Mouse (Mus musculus) mouse trophoblast stem cell (cell line): ENCODE measurements around the gene Gm8879.
"Not testable (repeated sequence)": the region's sequence is repeated elsewhere in the genome, so short reads cannot be mapped to it uniquely, and the experiment has no call there.

Experiments used
- in situ Hi-C, 2 experiments: fragments of 300-500 bp; cut with MseI, MboI; formaldehyde crosslinking; loops; 2 replicates in 1 of 2; 3 replicates in 1 of 2; pipeline ENCODE4 v1.15.1; 2025

Gene Gm8879

DNA sequence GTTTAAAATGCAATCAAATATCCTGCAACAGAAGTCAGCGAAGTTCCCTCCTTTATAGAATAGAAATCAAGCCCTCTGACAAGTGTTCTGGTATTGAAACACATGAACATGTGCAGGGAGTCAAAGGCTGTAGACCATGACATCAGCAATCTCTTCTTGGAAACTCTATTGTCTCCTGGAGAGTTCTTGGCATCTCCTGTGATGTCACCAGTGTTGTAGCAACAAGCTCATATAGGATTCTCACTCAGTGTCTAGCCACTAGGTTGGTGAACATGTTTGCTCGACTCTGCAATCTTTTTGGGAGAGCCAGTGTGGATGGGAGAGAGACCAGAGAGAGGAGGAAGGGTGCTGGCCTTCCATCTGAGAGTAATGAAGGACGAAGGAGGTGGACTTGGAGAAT is at the start of gene Gm8879:
Gene Gm8879, plus strand, starts transcription at position 301 of the 400 bp plus-strand sequence.
- in situ Hi-C loops, result not testable (repeated sequence)

DNA sequence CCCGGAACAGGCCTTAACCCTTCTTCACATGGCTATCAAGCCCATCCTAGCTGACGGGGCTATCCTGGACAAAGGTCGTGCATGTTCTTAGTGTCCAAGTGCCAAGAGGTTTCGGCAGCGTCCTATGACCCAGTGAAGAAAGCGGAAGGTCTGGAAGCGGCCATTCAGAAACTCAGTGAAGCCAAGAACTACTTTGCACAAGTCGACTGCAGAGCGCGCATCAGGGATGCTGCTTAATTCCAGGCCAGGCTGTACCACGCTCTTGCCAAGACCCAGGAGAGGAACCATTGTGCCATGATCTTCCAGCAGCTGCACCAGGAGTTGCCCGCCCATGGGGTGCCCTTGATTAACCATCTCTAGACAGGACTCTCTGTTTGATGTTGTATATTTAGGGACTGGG is 10.6 kb downstream of the Gm8879 start:
- in situ Hi-C loops, result not testable (repeated sequence)
